Mouse (Mus musculus): ENCODE results near the gene Gnaz. TPM values are rescaled to one million over a fixed set of nuclear protein-coding genes. Genes with fewer than 3 reads are reported as not detected.

Gnaz gene
- polyA plus RNA-seq, 1 experiment from 2014 or later = 9.6 TPM

- no peaks in the 10 kb centered on the region for H3K9me3 ChIP-seq (replicated peaks)
- H3K27ac ChIP-seq = no peak overlapping the region
- ATAC-seq = no peak
- 60% methylated on average over 7 of the region's 7 CpGs for WGBS (ENCODE audit: insufficient replicate concordance)
- H3K27me3 ChIP-seq (replicated peaks) = peaks cover 9% of the 10 kb centered on the region
- H3K36me3 ChIP-seq = no peaks in the 10 kb centered on the region
- H3K9ac ChIP-seq = no peak overlapping the region
- no peak overlapping the region for H3K4me2 ChIP-seq
- H3K4me1 ChIP-seq = peaks cover 17% of the 10 kb centered on the region
- no peak overlapping the region for H3K4me3 ChIP-seq
Observed at GRCm38 (mm10) chr10:74975626-74976025, 8.6 kb downstream of the Gnaz start.

- Histone ChIP-seq H3K36me3 (no peaks in the 10 kb centered on the region), H3K4me1 (peaks cover 17% of the 10 kb centered on the region), H3K4me3 (no peak overlapping the region), H3K9ac (no peak overlapping the region; the same call in 1 of the 2 replicates), H3K27ac (no peak overlapping the region), H3K9me3 (replicated peaks) (no peaks in the 10 kb centered on the region), H3K4me2 (no peak overlapping the region), H3K27me3 (replicated peaks) (peaks cover 9% of the 10 kb centered on the region)
- 39% methylated on average over 7 of the region's 7 CpGs for WGBS (ENCODE audit: insufficient replicate concordance)
- no peak for ATAC-seq
Observed at GRCm38 (mm10) chr10:74976429-74976828, 9.5 kb downstream of the Gnaz start.

- WGBS (ENCODE audit: insufficient replicate concordance) = 63% methylated on average over 4 of the region's 4 CpGs
- no peak overlapping the region for H3K4me2 ChIP-seq
Observed at GRCm38 (mm10) chr10:74978056-74978455, 11.1 kb downstream of the Gnaz start.

GRCm38 (mm10) chr10:74981159-74981558, 14.2 kb downstream of the Gnaz start:
- Histone ChIP-seq H3K4me3 (no peak overlapping the region), H3K27ac (no peak overlapping the region), H3K9ac (no peak overlapping the region), H3K27me3 (replicated peaks) (peaks cover 11% of the 10 kb centered on the region), H3K36me3 (no peaks in the 10 kb centered on the region), H3K4me1 (peaks cover 8% of the 10 kb centered on the region), H3K4me2 (no peak overlapping the region), H3K9me3 (replicated peaks) (no peaks in the 10 kb centered on the region)
- ATAC-seq = no peak
- WGBS (ENCODE audit: insufficient replicate concordance) = 49% methylated on average over 12 of the region's 12 CpGs

More at GRCm38 (mm10) chr10:74978056-74978455, 11.1 kb downstream of the Gnaz start:
- H3K4me1 ChIP-seq = peaks cover 17% of the 10 kb centered on the region
- no peaks in the 10 kb centered on the region for H3K36me3 ChIP-seq
- H3K27me3 ChIP-seq (replicated peaks) = peaks cover 9% of the 10 kb centered on the region
- no peaks in the 10 kb centered on the region for H3K9me3 ChIP-seq (replicated peaks)
- H3K9ac ChIP-seq = no peak overlapping the region
- H3K27ac ChIP-seq = no peak overlapping the region
- ATAC-seq = no peak
- H3K4me3 ChIP-seq = no peak overlapping the region

- no peak overlapping the region for H3K9ac ChIP-seq
- WGBS (ENCODE audit: insufficient replicate concordance) = 34% methylated on average over 8 of the region's 8 CpGs
- no peaks in the 10 kb centered on the region for H3K36me3 ChIP-seq
- no peaks in the 10 kb centered on the region for H3K9me3 ChIP-seq (replicated peaks)
- peaks cover 15% of the 10 kb centered on the region for H3K4me1 ChIP-seq
- no peak overlapping the region for H3K4me3 ChIP-seq
- no peak overlapping the region for H3K4me2 ChIP-seq
- no peak for ATAC-seq
- H3K27me3 ChIP-seq (replicated peaks) = peaks cover 11% of the 10 kb centered on the region
- no peak overlapping the region for H3K27ac ChIP-seq
Observed at GRCm38 (mm10) chr10:74983176-74983575, 16.2 kb downstream of the Gnaz start.

- Histone ChIP-seq H3K36me3 (no peaks in the 10 kb centered on the region), H3K4me3 (no peak overlapping the region), H3K27me3 (replicated peaks) (peaks cover 14% of the 10 kb centered on the region; the same call in 1 of the 2 replicates), H3K4me1 (peaks cover 30% of the 10 kb centered on the region), H3K9me3 (replicated peaks) (no peaks in the 10 kb centered on the region), H3K9ac (no peak overlapping the region), H3K27ac (no peak overlapping the region; the same call in 1 of the 2 replicates), H3K4me2 (peak overlapping the region; percentile 25; the same call in 1 of the 2 replicates)
- ATAC-seq = peak; percentile 58
- 15% methylated on average over 14 of the region's 14 CpGs for WGBS (ENCODE audit: insufficient replicate concordance)
Observed at GRCm38 (mm10) chr10:74987698-74988470, 20.9 kb downstream of the Gnaz start.

- Histone ChIP-seq H3K36me3 (no peaks in the 10 kb centered on the region), H3K27me3 (replicated peaks) (peaks cover 33% of the 10 kb centered on the region), H3K9me3 (replicated peaks) (no peaks in the 10 kb centered on the region), H3K27ac (no peak overlapping the region), H3K4me2 (no peak overlapping the region), H3K4me1 (peaks cover 33% of the 10 kb centered on the region), H3K4me3 (no peak overlapping the region), H3K9ac (no peak overlapping the region)
- ATAC-seq = no peak
- 60% methylated on average over 4 of the region's 4 CpGs for WGBS (ENCODE audit: insufficient replicate concordance)
Observed at GRCm38 (mm10) chr10:74989814-74990213, 22.8 kb downstream of the Gnaz start.

GRCm38 (mm10) chr10:74990584-74991322, 23.8 kb downstream of the Gnaz start:
- Histone ChIP-seq H3K4me1 (peaks cover 42% of the 10 kb centered on the region), H3K27me3 (replicated peaks) (peaks cover 42% of the 10 kb centered on the region), H3K9ac (no peak overlapping the region), H3K27ac (no peak overlapping the region), H3K9me3 (replicated peaks) (no peaks in the 10 kb centered on the region), H3K4me2 (no peak overlapping the region), H3K4me3 (no peak overlapping the region), H3K36me3 (no peaks in the 10 kb centered on the region)
- ATAC-seq = no peak
- 63% methylated on average over 26 of the region's 26 CpGs for WGBS (ENCODE audit: insufficient replicate concordance)

GRCm38 (mm10) chr10:74994863-74995262, 27.9 kb downstream of the Gnaz start:
- Histone ChIP-seq H3K4me1 (peaks cover 18% of the 10 kb centered on the region), H3K27me3 (replicated peaks) (peaks cover 43% of the 10 kb centered on the region), H3K4me2 (no peak overlapping the region), H3K36me3 (no peaks in the 10 kb centered on the region), H3K9ac (no peak overlapping the region), H3K4me3 (no peak overlapping the region), H3K27ac (no peak overlapping the region), H3K9me3 (replicated peaks) (no peaks in the 10 kb centered on the region)
- WGBS (ENCODE audit: insufficient replicate concordance) = 24% methylated on average over 5 of the region's 5 CpGs
- ATAC-seq = no peak

GRCm38 (mm10) chr10:74995377-74995776, 28.4 kb downstream of the Gnaz start:
- Histone ChIP-seq H3K4me3 (no peak overlapping the region), H3K4me1 (peaks cover 18% of the 10 kb centered on the region), H3K27me3 (replicated peaks) (peaks cover 43% of the 10 kb centered on the region), H3K4me2 (peak overlapping the region; percentile 32; the same call in 1 of the 2 replicates), H3K36me3 (no peaks in the 10 kb centered on the region), H3K9ac (no peak overlapping the region), H3K9me3 (replicated peaks) (no peaks in the 10 kb centered on the region), H3K27ac (no peak overlapping the region)
- no peak for ATAC-seq
- 32% methylated on average over 17 of the region's 17 CpGs for WGBS (ENCODE audit: insufficient replicate concordance)

- Histone ChIP-seq H3K9ac (no peak overlapping the region), H3K4me2 (no peak overlapping the region), H3K27ac (no peak overlapping the region), H3K36me3 (no peaks in the 10 kb centered on the region), H3K4me3 (no peak overlapping the region), H3K9me3 (replicated peaks) (no peaks in the 10 kb centered on the region), H3K4me1 (peaks cover 18% of the 10 kb centered on the region), H3K27me3 (replicated peaks) (0 out of 2 replicates have a peak, but pooled peaks cover 5% of the 10 kb centered on the region)
- WGBS (ENCODE audit: insufficient replicate concordance) = 80% methylated on average over 8 of the region's 8 CpGs
- ATAC-seq = no peak
Observed at GRCm38 (mm10) chr10:75001391-75001790, 34.4 kb downstream of the Gnaz start.

- WGBS (ENCODE audit: insufficient replicate concordance) = 25% methylated on average over 3 of the region's 3 CpGs
- no peak overlapping the region for H3K9ac ChIP-seq
- no peak overlapping the region for H3K27ac ChIP-seq
- H3K4me3 ChIP-seq = no peak overlapping the region
- H3K4me2 ChIP-seq = no peak overlapping the region
- 0 out of 2 replicates have a peak, but pooled peaks cover 7% of the 10 kb centered on the region for H3K27me3 ChIP-seq (replicated peaks)
- H3K9me3 ChIP-seq (replicated peaks) = no peaks in the 10 kb centered on the region
- H3K36me3 ChIP-seq = no peaks in the 10 kb centered on the region
- ATAC-seq = peak; percentile 68
- peaks cover 18% of the 10 kb centered on the region for H3K4me1 ChIP-seq
Observed at GRCm38 (mm10) chr10:75004067-75004466, 37.1 kb downstream of the Gnaz start.
